Mouse (Mus musculus): ENCODE measurements around the gene Gm33543. TPM values are rescaled to one million over a fixed set of nuclear protein-coding genes. Genes with fewer than 3 reads are reported as not detected.

Gene Gm33543
- polyA plus RNA-seq, 1 experiment: not detected

GRCm38 (mm10) chr10:95780881-95781600, 61.7 kb downstream of the Gm33543 start:
- no peak for DNase-seq (ENCODE audit: low read depth, low spot score)

GRCm38 (mm10) chr10:95779801-95780385, 62.8 kb downstream of the Gm33543 start:
- WGBS: 35% methylated on average over 13 of the region's 13 CpGs

More at GRCm38 (mm10) chr10:95780881-95781600, 61.7 kb downstream of the Gm33543 start:
- 67% methylated on average over 8 of the region's 8 CpGs for WGBS

GRCm38 (mm10) chr10:95778622-95779021, 64.1 kb downstream of the Gm33543 start:
- DNase-seq (ENCODE audit: low read depth, low spot score): peak; percentile 83
- 16% methylated on average over 8 of the region's 8 CpGs for WGBS

More at GRCm38 (mm10) chr10:95779801-95780385, 62.8 kb downstream of the Gm33543 start:
- DNase-seq (ENCODE audit: low read depth, low spot score): no peak

- WGBS: 74% methylated on average over 15 of the region's 15 CpGs
- DNase-seq (ENCODE audit: low read depth, low spot score): no peak
Observed at GRCm38 (mm10) chr10:95777701-95778320, 64.9 kb downstream of the Gm33543 start.

GRCm38 (mm10) chr10:95777071-95777470, 65.7 kb downstream of the Gm33543 start:
- 73% methylated on average over 1 of the region's 1 CpGs for WGBS

GRCm38 (mm10) chr10:95774856-95775255, 67.9 kb downstream of the Gm33543 start:
- no peak for DNase-seq (ENCODE audit: low read depth, low spot score)
- 88% methylated on average over 7 of the region's 7 CpGs for WGBS

More at GRCm38 (mm10) chr10:95777071-95777470, 65.7 kb downstream of the Gm33543 start:
- DNase-seq (ENCODE audit: low read depth, low spot score): no peak

- no peak for DNase-seq (ENCODE audit: low read depth, low spot score)
- 76% methylated on average over 9 of the region's 9 CpGs for WGBS
Observed at GRCm38 (mm10) chr10:95774001-95774628, 68.6 kb downstream of the Gm33543 start.

Other genes with a start within 250 kb of the Gm33543 start
- not detected in 2 replicates for gene Anapc15-ps, start 169.5 kb downstream of the Gm33543 start, polyA plus RNA-seq (2012; rRNA removed)
- 2.3 and 4.2 TPM in 2 replicates for gene Eea1, start 97.7 kb upstream of the Gm33543 start, polyA plus RNA-seq (2012; rRNA removed)

Data from large intestine, adult 2 months (tissue).